Mouse (Mus musculus): Measurements from ENCODE around the gene Nap1l5. TPM values are rescaled to one million over a fixed set of nuclear protein-coding genes. Genes with fewer than 3 reads are reported as not detected.

Gene Nap1l5
- total RNA-seq (2021) = 100 to 1,000 TPM; 242 to 285 TPM

DNA sequence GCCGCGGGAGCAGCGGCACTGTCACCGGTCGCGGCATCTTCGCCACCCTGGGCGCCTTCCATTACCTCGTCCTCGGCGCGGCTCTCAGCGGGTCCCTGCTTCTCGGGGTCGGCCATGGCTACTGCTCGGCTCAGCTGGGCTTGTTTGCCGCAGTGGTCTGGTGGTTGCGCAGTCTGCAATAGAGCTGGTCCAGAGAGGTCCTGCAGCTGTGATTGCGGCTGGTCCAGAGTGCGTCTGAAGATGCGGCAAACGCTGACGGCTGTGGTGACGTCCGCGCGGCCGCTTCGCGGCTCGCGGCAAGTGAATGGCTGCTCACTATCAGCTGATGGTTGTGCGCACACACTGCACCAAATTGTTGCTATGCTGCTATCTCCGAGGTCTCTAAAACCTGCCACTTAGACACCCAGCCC lies at the start of gene Nap1l5:
Gene Nap1l5 (minus strand): TSS at position 225 of the 410 bp plus-strand sequence.
- peak; percentile 71 to 82 for DNase-seq

DNA sequence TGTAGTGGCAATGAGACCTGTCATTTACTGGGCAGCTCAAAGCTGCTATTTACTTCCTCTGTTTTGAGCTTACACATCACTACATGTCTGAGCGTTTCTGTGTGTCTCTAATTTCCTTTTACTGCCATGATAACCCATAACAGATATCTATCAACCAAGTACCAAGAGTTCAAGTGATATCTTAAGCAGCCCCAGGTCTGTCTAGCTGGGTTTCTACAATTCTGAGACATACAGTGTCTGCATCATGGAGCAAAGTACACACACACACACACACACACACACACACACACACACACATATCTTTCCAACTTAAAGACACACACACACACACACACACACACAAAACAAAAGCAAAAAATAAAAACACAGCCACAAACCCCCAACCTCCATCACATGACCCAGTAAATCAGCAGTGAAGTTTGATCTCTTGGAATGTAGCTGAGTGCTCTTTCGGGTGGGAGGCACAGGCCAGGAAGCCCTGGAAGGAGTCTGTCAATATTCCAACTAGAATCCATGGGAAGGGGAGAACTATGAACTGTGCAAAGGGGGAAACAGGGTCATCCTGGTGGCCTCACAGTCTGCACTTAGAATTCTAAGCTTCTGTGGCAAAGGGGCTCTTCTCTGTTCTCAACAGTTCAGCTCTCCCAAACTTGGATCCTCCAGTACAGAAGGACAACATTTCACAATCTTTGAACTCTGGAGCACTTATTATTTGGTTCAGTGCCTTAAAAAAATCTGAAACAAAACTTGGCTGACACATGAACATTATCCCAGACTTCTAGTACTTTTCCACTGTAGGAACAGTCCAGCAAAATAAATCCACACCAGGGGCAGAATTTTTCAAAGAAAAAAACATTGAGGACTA lies 44.5 kb upstream of the Nap1l5 start:
- no peak for DNase-seq

DNA sequence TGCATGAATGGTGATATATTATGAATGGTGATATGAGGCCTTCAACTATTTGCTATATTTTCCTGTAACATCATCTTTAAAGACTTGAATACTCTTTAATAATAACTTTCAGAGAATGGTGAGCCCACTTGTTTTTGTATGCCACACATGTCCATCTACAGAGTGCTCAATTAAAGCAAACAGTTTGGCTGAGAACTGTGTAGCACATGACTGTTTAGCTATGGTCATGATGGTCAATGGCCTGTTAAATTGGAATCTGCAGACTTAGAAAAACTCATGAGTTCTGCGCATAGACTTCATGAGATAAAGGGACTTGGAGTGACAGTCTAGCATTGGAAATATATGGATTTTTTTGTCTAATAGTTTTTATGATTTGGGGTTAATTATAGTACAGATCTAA lies 43.5 kb upstream of the Nap1l5 start:
- no peak for DNase-seq

DNA sequence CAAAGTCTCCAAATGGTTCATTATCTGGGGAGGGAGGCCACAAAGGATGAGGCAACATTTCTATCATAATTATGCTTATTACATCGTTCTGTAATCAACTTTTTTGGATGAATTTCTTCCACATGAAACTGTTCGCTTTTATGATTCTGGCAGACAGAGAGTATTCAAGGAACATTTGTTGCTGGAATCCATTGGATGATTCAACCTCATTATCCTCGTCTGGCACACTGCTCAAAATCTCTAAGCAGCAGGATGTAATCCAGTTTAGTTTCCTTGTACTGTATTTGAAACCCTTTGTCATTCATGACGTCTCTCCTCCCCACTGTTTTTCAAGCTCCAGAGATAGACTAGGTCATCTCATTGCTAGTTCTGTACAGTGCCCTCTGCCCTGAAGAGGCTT lies 40.0 kb upstream of the Nap1l5 start:
- no peak for DNase-seq

DNA sequence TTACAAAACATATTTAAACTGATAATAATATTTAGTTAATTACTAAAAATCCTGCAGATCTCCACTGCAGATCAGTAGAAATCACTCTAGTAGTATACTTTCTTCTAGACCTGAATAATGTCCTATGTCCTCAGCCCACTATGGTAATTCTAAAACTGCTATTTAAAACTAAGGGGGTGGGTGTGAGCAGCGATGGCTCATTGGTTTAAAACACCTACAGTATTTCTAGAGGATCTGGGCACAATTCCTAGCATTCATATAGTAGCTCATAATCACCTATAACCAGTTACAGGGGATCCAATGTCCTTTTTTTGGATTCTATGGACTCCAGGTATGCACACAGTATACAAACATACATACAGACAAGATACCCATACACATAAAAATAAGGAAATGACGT lies 39.4 kb upstream of the Nap1l5 start:
- DNase-seq = no peak

GRCm38 (mm10) chr6:58943958-58944357 lies 37.1 kb upstream of the Nap1l5 start:
- no peak for DNase-seq

- no peak for DNase-seq
These were observed 35.4 kb upstream of the Nap1l5 start for GRCm38 (mm10) chr6:58942276-58942675.

- no peak for DNase-seq
These were observed 30.9 kb upstream of the Nap1l5 start for GRCm38 (mm10) chr6:58937726-58938125.

DNA sequence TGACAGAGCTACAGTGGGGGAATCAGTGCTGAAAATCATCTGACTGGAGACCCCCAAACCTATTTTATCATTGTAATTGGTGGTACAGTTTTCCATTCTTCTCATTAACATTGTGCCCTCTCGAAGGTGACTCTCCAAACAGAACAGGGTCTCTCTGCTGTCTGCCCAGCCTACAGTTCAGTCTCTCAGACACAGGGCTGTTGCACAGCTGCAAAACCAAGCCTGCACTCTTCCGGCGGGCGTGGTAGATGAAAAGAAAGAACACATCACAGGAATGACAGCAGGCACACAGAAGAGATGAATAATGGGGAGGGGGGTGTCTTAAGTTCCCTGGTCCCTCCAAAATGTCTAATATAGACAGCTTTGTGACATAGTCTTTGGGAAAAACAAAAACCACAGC lies 27.3 kb upstream of the Nap1l5 start:
- DNase-seq = no peak

DNA sequence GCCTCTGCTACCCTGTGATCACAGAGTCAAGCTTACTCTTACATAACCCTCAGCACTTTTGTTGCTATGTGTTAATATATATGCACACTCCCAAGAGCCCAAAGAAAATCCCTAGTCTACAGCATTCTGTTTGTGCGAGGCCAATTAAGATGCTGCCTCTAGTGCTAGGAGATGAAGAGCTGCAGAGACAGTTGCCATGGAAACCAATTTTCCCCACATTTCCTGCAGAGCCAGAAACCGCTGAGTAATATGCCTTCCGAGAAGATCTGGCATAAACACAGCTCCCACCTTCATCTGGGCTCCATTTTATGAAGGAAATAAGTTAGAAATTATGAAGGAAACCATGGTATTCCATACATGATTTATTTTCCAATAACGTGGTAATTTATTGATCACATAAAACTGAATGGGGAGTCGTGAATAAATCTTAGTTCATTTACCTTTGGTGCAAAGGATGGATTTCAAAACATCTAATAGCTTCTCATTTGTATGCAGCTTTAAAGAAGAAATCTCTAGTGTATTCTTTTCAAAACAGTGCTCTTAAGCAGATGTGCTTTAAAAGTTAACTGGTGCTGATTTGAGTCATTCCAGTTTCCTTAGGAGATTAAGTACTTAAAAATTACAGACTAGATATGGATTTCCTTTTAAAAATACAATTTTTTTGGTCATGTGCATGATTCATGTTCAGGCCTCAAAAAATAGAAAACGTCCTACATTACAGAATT lies 26.5 kb upstream of the Nap1l5 start:
- DNase-seq = peak; percentile 44 to 62

- DNase-seq = no peak
These were observed 25.8 kb upstream of the Nap1l5 start for GRCm38 (mm10) chr6:58932515-58933188.

GRCm38 (mm10) chr6:58931149-58931548 lies 24.3 kb upstream of the Nap1l5 start:
- no peak for DNase-seq

DNA sequence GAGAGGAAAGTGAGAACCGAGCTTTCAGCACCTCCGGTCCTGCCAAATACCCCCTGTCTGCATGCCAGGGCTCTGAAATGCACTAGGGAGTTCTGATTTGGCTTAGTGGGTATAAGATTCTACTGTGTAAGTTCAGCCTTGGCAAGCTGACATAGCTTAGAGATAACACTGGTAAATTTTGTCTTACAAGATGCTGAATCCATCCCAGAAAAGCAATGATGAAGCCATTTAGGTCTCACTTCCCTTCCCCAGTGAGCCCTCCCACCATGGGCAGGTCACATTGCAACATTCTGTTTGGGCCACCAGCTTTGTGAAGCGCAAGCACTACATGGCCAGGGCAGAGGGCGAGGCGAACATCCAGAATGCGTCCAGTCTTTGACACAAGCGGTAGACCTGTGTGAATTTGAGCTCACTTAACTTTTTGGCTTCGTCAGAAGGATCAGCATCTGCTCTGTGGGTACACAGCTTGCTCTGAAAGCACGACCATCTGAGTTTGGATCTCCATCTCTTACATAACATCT lies 23.1 kb upstream of the Nap1l5 start:
- DNase-seq = peak in 1 of 2 experiments; percentile 41

DNA sequence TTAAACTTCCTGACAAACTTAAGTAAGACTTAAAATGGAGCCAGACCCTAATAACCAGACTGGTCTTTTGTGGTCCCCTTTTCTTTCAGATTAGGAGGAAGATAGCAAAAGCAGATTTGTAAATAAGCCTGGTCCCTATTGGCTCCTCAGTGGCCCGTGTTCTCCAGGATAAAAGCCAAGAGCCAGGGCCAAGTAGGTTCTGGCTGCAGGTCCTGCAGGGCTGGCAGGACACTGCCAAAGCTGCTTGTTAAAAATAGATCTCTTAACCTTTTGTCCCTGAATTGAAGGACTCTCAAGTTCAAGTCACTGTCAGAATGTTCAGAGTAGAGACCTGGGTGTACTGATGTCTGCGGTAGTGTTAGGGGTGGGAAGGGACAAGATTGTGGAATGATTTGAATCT lies 21.0 kb upstream of the Nap1l5 start:
- DNase-seq = no peak

DNA sequence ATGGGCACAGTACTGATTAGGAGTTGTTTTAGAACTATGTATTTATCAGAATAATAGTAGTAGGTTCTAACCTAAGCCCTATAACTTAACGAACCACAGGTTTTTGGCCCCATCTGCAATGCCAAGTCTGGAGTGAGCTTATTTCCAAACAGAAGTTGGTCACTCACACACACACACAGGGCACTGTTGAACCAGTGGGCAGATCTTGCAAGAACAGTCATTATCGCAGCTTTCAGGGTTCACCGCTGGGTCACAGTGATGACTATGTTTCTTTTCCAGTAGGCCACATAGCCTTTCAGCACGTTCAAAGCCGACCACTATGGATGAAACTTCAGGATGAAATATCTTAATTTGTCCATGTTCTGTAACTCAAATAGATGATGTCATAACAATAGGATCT lies 15.6 kb upstream of the Nap1l5 start:
- no peak for DNase-seq

- no peak for DNase-seq
These were observed 14.7 kb upstream of the Nap1l5 start for GRCm38 (mm10) chr6:58921623-58922022.

DNA sequence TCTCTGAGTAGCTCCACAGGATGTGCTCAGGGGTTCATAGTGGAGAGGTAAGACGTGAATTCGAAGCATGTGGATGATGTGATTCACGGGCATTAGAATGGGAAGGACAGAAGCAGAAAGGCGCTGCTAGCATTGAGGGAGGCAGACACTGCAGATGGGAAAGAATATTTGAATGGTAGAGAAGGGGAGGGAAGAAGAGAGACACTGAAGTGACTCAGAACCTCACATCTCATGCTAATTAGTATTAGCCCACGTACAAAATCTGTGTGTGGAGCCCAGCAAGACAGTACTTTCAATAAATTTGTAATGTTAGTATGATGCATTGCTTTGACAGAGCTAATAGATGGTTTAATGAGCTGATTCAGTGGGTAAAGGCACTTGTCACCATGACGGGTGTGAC lies 13.9 kb upstream of the Nap1l5 start:
- DNase-seq = no peak

GRCm38 (mm10) chr6:58916498-58916897 lies 9.6 kb upstream of the Nap1l5 start:
- DNase-seq = no peak

GRCm38 (mm10) chr6:58913971-58914370 lies 7.1 kb upstream of the Nap1l5 start:
- DNase-seq = no peak

GRCm38 (mm10) chr6:58913551-58913950 lies 6.7 kb upstream of the Nap1l5 start:
- DNase-seq = no peak

DNA sequence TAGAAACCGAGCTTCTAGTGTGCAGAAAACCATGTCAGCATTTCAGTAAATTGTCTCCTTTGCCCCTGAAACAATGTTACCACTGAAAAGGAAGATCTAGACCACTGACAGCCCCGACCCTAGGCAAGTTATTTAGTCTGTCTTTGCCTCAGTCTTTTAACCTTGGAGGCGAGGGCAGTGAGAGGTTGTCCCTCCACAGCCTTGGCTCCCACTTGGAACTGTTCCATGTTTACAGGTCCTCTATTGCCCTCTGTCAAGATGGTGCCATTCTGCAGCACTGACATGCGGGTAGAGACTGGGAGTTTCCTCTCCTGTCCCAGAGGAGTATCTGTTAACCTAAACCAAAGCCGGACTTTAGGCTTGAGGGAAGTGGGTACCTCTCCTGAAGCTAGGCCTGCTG lies 6.0 kb upstream of the Nap1l5 start:
- DNase-seq = no peak

GRCm38 (mm10) chr6:58907791-58908190 lies 915 bp upstream of the Nap1l5 start:
- no peak for DNase-seq

- no peak for DNase-seq
These were observed 460 bp upstream of the Nap1l5 start for GRCm38 (mm10) chr6:58907336-58907735.

Measured in layer of hippocampus, postnatal 36 days (tissue).